Mouse (Mus musculus): ENCODE results near the gene Zfp704.

DNA sequence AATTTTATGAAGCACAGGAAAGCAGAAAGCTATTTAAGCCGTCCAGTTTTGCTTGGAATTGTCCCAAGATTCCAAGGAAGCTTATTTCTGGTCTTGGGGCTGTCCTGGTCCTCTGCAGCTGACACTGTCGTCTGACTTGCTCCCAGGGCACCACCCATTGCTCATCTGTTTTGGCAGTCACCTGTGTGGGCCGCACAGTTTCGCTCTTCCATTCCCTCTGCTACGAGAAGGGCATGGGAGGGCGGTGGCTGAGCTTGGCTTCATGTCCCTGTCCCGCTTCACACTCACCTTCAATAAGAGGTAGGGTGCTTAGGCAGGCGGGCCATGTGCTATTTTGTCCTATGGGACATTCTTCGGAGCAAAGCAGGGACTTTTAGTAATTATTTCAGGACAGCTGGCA, 204.5 kb downstream of the Zfp704 start:
- TF ChIP-seq TAL1 (IDR thresholded peaks at IDR 0.05; ENCODE audit: low read length) (no peak), GATA1 (IDR thresholded peaks at IDR 0.05; ENCODE audit: low read length) (no peak)
